Mouse (Mus musculus) erythroid progenitor cell, adult 5-6 weeks (primary cell): ENCODE measurements around the gene Rhou. TPM values are rescaled to one million over a fixed set of nuclear protein-coding genes. Genes with fewer than 3 reads are reported as not detected.
"Not testable (repeated sequence)": the region's sequence is repeated elsewhere in the genome, so short reads cannot be mapped to it uniquely, and the experiment has no call there.

Experiments
- ATAC-seq: replicated peaks from 2 replicates; pipeline ENCODE4 v1.8.0; 2016; ENCODE audit warnings: moderate number of reproducible peaks, mild to moderate bottlenecking, moderate TSS enrichment, inconsistent platforms; ENCODE audit not compliant: poor library complexity, low FRiP score, severe bottlenecking
- total RNA-seq, 2 experiments: library from RNA; stranded (forward) in 1 of 2; stranded (reverse) in 1 of 2; fragments of 150-400 nt in 1 of 2; fragments of 186-747, 209-891 nt in 1 of 2; gene quantifications; 2 replicates each; pipeline versions ENCODE4 v1.2.3 to v1.2.4; 2015 to 2017; ENCODE audit warnings: low replicate concordance in 2 of 2

Gene Rhou
- 4.2 and 5.4 TPM in 2 replicates for total RNA-seq (2015; ENCODE audit: low replicate concordance)
- 1.6 and 2.2 TPM in 2 replicates for total RNA-seq (2017; ENCODE audit: low replicate concordance)

DNA sequence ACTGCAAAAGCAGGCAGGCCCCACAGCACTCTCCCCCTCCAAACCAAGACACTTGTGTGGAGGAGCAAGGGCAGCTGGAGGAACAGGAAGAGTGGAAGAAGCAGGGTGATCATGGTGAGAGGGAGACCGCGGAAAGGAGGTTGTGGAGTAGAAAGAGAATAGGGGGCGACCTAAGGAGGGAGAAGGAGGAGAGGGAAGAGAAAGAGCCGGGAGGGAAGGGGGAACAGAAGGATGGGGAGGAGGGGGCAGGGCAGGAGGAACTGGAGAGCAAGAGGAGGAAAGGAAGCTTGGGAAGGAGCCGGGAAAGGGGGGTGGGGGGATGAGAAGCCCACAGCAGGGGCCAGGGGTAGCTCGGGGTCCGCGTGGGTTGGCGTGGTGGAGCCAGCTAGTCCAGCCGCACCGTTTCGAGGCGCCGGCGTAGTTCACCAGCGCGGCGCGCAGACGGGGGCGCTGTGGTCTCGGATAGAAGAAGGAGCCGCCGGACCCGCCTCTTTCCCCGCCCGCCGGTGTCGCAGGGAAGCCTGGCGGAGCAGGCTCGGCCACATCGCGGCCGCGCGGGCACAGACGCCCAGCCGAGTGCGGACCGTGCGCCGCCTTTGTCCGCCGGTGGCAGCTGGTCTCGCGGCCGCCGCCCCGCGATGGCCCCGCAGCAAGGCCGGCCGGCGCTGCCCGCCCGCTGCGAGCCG, at the start of gene Rhou:
Gene Rhou (plus strand): TSS at position 622 of the 686 bp plus-strand sequence.
- no peak for ATAC-seq

DNA sequence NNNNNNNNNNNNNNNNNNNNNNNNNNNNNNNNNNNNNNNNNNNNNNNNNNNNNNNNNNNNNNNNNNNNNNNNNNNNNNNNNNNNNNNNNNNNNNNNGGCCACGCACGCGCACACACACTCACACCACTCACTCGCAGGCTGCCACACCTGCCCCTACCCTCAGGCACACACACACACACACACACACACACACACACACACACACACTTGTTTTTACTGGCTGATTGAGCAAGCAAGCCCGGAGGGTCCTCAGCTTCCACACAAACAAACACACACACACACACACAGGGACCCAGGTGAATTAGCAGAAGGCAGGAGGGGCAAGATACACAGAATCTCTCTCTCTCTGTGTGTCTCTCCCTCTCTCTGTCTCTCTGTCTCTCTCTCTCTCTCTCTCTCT, 41.1 kb upstream of the Rhou start:
- not testable (repeated sequence) for ATAC-seq

DNA sequence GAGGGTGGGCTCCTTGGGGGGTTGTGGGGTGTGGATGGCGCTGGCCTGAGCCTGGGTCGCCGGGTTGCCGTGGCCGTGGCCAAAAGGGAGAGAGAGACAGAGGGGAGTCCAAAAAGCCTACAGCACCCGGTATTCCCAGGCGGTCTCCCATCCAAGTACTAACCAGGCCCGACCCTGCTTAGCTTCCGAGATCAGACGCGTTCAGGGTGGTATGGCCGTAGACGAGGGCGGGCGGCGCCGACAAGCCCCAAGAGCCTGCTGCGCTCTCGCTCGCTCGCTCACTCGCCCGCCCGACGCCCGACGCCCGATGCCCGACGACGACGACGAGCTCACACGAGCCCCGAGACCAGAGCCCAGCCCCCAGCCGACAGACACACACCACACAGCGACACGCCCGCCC, 30.2 kb upstream of the Rhou start:
- not testable (repeated sequence) for ATAC-seq

DNA sequence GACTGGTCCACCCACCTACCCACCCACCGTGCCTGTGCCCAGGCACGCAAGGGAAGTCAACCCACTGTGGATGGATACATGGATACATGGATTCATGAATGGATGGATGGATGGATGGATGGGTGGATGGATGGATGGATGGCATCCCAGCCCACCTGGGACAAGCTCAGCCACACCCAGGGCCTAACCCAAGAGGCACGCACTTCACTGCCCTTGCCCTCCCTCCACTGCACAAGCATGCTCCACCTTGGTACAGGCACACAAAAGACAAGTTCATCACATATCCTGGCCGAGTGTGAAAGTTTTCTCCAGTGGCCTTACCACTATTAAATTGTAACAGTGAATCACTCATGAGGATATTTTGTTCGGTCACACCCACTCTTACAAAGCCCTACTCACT, 29.5 kb upstream of the Rhou start:
- no peak for ATAC-seq

DNA sequence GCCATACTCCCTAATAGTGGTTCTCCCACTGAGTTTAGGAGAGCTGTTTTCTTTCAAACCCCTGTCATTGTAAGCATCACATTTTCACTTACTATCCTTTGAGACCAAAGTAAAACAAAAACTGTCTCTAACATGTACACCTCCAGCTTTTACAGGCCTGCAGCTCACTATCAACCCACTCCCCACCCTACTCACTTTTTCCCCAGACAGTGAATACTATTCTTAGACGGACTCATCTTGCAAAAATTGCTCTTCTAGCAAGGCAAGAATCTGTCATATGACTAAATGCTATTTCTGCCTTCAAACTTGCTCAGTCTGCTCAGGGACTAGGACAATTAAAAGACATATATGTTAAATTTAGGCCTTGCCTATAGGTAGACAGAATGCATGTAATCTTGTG, 29.0 kb upstream of the Rhou start:
- no peak for ATAC-seq

DNA sequence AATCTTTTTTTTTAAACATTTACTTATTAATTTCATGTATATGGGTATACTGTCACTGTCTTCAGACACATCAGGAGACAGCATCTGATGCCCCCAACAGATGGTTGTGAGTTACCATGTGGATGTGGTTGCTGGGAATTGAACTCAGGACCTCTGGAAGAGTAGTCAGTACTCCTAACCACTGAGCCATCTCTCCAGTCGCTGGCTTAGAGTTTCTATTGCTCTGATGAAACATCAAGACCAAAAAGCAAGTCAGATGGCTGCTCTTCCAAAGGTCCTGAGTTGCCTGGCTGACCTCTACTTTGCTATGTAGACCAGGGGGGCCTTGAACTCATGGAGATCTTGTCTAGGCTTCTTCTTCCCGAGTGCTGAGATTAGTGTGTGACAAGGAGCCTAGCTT, 28.0 kb upstream of the Rhou start:
- ATAC-seq = no peak

DNA sequence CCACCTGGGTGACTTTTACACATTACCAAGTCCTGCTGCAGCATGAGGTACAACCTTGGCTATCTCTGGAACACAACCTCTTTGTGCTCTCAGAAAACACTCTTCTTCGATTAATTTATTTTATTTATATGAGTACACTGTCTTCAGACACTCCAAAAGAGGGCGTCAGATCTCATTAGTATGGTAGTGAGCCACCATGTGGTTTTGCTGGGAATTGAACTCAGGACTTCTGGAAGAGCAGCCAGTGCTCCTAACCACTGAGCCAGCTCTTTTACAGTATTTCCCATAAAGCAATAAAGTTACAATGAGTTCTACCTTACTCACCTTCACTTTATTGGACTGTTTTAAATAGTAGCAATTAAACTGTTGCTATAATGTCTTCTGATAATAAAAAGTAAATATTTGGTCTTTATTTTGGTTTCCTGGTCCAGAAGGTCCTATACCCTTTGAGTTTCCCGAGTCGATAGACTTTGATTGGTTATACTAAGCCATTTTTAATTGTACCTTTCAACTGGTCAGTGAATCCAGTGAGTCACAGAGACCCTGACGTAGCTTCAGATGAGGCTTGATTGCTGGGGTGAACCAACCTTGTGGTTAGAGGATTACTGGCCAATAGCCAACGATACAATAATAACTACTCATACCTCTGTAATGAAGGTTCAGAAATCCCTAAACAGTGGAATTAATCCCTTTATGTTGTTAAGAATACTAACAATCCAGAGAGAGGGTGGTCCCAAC, 26.1 kb upstream of the Rhou start:
- no peak for ATAC-seq

DNA sequence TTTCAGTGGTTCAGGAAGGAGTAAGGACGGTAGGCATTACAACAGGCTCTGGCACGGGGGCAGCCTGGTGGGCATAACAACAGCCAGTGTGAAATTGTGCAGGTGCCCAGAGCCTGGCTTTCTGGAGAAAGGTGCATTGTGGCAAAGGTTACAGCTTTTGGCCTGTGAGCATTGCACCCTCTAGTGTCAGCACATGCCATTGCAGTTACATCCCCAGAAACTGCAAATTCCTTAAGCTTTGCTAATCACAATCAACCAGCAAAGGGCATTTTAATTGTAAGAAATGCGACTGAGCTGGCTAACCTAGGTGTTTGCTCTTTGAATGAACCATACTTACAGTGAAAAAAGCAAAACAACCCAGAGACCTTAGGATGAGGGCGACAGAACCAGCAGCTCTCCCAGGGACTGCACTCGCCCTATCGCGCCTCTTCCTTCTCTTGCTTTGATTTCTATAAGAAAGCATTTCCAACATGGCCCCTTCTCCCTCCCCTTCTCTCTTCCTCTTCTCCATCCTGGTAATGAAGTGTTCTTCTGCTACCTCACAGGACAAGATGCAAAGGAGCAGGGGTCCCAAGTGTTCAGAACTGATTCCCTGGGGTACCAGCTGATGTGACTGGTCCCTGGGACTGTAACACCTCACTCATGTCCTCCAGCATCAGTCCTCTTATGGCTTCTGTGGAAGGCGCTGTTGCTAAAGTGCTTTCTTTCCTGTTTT, 25.3 kb upstream of the Rhou start:
- ATAC-seq = peak; percentile 52; the same call in 1 of the 2 replicates

DNA sequence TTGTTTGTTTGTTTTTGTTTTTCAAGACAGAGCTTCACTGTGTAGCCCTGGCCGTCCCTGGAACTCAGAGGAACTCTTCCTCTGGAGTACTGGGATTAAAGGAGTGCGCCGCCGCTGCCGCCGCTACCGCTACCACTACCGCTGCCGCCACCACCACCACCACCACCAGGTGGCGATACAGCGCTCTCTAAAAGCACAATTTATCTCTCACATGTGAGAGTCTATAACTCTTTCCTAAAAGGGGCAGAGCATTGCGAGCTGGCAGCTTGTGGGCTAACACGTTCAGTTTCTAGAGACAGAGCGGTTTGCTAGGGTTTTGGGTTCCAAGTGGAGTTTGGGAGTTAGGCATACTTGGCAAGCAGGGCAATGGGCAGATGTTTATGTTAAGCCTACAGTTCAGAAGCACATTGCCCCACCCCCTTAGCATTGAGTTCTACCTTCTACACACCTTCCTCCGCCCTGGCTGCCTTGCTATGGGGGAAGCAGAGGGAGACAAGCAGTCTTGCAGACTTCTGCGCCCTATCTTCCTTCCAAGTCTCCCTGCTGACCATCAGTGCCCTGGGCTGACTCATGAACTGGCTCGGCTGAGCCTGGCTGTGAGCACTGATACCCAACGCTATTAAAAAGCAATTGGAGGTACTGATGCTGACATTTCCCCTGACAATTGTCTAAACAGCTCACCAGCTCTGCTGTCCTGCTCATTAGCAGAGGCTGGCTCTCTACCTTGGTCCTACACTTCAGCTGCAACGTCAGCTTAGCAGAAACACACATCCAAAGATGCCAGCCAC, 24.6 kb upstream of the Rhou start:
- ATAC-seq = no peak

DNA sequence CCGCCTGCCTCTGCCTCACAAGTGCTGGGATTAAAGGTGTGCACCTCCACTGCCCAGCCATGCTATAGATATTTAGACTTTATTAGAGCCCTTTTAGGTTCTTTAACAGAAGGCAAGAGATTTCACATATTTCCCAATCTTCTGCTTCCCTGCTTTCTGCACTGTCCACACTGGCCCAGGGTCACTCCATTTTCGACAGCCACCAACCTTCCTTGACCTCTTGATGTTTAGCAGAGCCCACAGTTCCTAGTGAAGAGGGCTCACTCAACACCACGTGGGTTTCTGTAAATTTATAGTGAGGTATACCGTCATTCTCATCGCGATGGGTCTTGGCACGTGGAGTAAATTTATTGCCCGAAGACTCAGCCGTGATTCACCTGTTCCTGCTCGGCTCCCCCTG, 23.7 kb upstream of the Rhou start:
- no peak for ATAC-seq

DNA sequence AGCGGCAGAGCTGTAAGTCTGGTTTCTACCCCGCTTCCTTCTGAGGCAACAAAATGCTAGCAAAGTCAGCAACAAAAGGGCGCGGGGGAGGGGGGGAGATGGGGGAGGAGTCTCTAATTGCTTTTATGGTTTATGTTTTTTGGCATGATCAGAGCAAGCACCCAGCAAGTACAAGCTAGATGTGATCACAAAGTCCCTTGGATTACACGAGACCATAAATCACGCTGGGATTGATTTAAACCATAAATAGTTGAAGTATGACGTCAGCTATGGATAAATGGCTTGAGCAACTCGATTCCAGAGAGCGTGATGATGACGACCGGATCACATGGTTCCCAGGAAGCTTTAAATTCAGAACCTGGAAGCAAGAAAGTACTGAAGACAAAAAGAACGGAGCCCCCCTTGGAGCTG, 22.9 kb upstream of the Rhou start:
- ATAC-seq = no peak

DNA sequence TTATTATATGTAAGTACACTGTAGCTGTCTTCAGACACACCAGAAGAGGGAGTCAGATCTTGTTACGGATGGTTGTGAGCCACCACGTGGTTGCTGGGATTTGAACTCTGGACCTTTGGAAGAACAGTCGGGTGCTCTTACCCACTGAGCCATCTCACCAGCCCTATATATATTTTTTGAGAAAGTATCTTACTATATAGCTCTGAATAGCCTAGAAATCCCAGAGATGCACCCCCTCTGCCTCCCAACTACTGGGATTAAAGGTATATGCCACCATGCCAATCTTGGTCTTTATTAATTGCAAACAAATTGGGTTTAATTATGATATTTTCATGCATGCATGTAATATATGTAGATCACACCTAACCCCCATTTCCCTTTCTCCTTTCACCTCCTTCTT, 22.0 kb upstream of the Rhou start:
- not testable (repeated sequence) for ATAC-seq

DNA sequence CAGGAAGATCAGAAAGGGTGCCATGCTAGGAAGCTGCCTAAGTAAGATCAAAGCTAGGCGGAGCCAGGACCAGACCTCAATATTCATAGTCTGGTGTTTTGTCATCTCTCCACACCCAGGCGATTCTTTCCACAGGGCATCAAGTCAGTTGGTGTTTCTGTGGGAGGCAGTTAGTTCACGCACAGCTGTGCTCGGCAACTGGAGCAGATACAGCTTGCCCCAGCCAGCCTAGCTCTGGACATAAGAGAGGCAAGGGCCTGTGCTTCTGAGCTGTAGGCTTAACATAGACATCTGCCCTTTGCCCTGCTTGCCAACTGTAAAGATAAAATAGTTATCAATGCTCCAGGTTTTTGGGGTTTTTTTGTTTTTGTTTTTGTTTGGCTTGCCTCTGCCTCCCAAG, 21.5 kb upstream of the Rhou start:
- ATAC-seq = no peak

DNA sequence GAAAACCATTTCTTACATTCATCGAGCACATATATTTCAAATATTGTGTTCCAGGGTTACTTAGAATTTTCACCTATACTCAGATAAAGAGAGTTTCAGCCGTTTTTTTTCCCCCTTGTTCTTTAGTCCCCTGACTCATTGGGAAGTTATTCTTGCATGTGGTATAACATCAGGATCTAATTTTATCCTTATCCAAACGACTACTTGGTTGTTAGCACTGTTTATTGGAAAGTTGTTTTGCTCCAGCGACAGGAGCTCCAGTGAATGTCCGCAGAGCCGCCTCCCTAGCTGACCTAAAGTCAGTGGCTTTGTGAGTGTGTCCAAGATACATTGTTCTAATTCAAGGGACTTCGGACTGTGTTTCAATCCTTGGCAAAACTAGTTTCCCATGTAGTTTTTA, 19.9 kb upstream of the Rhou start:
- no peak for ATAC-seq

DNA sequence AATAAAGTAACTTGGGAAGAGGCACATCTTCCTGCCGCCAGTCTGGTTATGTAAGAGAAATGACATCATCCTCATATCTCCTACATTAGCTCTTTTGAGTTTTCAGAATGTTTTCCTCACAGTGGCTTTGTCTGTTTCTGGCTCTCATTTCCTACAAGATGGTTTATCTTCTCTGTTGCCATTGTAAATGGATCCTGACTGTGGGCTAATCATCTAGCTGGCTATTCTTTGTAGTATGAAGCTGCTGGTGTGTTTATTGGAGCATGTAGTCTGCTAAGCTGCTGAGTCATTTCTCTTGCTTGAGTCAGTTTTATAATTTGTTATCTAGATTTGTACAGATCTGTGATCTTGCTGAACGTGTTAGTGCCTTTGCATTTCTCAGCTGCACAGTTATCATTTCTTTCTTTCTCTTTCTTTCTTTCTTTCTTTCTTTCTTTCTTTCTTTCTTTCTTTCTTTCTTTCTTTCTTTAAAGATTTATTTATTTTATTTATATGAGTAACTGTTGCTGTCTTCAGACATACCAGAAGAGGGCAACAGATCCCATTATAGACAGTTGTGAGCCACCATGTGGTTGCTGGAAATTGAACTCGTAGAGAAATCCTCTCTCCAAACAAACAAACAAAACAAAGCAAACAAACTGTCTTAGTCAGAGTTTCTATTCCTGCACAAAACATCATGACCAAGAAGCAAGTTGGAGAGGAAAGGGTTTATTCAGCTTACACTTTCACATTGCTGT, 19.2 kb upstream of the Rhou start:
- ATAC-seq = no peak

DNA sequence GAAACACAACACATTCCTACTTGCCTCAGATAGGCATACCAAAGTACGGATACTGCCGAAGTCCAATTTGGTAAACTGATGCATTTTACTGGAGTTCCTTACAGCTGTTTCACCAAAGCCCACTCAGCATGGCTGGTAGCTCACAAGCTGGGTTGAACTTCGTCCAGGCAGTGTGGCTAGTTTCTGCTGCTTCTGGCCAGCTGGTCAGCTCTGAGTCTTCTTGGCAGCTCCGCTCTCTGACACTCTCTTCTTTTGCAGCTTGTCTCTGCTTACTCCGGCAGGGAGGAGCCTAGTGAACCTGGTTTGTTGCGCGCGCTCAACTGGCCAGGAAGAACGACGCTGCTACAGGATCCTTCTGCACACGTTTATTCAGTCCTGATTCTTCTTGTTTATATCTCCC, 18.1 kb upstream of the Rhou start:
- no peak for ATAC-seq

DNA sequence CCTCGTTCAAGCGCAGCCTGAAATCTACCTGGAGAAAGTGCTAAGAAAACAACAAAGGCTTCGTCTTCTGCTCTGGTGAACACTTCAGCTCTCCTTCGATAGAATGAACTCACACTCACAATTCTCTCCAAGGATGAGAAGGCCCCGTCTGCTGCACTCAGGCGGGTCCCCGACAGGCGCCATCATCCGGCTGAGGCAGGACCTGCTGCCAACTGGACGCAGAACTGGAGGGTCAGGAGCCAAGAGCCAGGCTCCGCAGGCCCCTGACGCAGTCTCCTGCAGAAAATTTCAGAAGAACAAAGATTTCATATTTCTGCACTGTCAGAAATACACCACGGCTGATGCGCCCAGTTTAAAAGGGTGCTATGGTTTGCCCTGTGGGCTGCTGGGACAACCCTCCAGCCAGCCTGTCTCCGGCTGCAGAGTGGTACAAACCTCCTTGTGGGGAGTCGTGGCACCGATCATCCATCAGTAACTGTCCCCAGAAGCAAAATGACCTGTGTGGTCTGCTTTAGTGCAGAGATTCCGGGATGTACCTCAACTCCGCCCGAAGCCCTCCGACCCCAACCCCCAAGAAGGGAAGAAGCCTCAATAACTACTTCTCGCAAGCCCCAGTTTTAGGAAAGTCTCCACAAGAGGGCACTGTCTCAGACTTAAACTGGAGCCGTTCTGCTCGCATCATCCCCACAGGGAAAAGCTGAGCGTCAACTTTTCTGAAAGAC, 10.2 kb upstream of the Rhou start:
- ATAC-seq = no peak

DNA sequence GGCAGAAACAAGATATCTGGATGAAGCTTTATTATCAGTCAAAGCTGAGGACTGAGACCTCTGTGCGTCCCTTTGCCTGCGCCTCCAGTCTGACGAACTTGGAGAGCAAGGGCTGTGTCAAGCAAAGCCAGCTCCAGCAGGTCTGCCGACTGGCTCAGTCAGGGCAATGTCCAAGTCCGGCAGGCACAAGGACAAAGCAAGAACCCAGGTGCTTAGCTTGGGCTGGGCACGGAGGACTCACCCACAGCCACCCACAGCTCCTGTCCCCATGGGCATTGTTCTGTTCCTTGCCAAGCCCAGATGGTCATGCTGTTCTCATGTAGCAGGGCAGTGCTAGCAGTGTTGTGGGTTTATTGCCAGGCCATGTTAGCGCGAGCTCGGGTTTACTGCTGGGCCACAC, 8.5 kb upstream of the Rhou start:
- no peak for ATAC-seq
